Mouse (Mus musculus) bone marrow macrophage, adult 2 months (primary cell): ENCODE measurements at regions not wholly inside any gene's neighbourhood (a gene's known extent, or its start where the extent isn't known, plus 50 kb on each side); places are given as distances from the start of the nearest gene placed in this dataset.

Experiments
- H3K27ac ChIP-seq: 2 replicates; pipeline ENCODE4 v1.5.1; 2012; ENCODE audit warnings: low read depth, low read length; ENCODE audit not compliant: insufficient read depth
- H3K4me1 ChIP-seq: 2 replicates; pipeline ENCODE4 v1.6.1; 2012; ENCODE audit warnings: low read length; ENCODE audit not compliant: control insufficient read depth, insufficient read depth
- H3K4me3 ChIP-seq: 2 replicates; pipeline ENCODE4 v1.5.1; 2012; ENCODE audit warnings: mild to moderate bottlenecking, low read length, moderate library complexity; ENCODE audit not compliant: insufficient read depth
- CTCF ChIP-seq: IDR thresholded peaks from 2 replicates; pipeline ENCODE4 v1.5.1; 2012; ENCODE audit warnings: low read depth, mild to moderate bottlenecking, low read length, moderate library complexity
- POLR2A ChIP-seq: IDR thresholded peaks from 2 replicates; pipeline ENCODE4 v1.6.1; 2012; ENCODE audit warnings: mild to moderate bottlenecking, low read depth, low read length, borderline replicate concordance

DNA sequence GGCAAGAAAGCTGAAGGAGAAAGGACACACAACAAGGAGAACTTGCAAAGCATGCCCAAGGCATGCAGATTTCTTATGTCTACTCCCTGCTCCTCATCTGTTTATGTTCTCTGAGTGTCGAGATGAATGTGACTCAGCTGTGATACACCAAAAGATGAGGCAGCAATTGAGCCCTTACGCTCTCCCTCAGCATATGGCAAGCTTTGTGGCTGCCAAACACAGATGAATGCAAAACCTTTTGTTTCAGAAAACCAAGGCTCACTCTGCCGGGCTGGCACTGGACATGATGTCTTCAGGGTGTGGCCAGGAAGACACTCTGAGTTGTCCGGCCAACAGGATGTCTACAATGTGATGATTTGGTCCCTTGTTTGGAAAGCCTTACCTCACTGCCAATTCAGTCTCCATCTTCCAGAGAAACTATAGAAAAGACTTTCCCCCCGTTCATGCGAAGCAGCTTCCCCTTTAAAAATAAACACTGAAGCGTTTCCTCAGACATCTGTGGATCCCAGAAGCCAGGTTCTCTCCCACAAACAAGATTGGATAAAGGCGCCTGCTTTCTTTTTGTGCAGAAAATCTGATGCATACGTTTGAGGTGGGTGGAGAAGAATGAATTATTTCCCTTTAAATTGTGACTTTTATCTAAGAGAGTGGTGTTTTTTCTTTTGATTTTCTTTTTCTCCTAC is 171.5 kb downstream of the Tmx1 start:
- no peak for TF ChIP-seq CTCF
- no peak for TF ChIP-seq POLR2A
- H3K27ac ChIP-seq: no peak overlapping the region
- no peak overlapping the region for H3K4me3 ChIP-seq
- no peaks in the 10 kb centered on the region for H3K4me1 ChIP-seq

DNA sequence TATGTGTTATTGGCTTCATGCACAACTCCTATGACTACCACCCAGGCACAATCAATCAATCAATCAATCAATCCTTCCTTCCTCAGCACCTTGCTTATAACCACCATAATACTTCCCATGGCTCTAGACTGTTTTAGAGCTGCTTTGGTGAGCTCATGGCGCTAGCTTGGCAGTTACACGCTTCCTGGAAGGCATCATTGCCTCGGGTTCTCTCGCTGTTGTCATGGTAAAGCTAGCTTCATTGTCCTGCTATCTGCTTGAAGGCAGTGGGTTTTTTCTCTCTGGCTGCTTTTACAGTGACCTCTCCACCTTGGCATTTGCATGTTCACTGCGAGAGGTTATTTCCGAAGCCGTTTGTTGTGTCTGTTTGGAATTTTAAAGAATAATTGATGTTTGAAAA is 174.7 kb downstream of the Tmx1 start:
- Histone ChIP-seq H3K27ac (no peak overlapping the region), H3K4me1 (no peaks in the 10 kb centered on the region), H3K4me3 (no peak overlapping the region)
- TF ChIP-seq POLR2A (no peak), CTCF (no peak)

DNA sequence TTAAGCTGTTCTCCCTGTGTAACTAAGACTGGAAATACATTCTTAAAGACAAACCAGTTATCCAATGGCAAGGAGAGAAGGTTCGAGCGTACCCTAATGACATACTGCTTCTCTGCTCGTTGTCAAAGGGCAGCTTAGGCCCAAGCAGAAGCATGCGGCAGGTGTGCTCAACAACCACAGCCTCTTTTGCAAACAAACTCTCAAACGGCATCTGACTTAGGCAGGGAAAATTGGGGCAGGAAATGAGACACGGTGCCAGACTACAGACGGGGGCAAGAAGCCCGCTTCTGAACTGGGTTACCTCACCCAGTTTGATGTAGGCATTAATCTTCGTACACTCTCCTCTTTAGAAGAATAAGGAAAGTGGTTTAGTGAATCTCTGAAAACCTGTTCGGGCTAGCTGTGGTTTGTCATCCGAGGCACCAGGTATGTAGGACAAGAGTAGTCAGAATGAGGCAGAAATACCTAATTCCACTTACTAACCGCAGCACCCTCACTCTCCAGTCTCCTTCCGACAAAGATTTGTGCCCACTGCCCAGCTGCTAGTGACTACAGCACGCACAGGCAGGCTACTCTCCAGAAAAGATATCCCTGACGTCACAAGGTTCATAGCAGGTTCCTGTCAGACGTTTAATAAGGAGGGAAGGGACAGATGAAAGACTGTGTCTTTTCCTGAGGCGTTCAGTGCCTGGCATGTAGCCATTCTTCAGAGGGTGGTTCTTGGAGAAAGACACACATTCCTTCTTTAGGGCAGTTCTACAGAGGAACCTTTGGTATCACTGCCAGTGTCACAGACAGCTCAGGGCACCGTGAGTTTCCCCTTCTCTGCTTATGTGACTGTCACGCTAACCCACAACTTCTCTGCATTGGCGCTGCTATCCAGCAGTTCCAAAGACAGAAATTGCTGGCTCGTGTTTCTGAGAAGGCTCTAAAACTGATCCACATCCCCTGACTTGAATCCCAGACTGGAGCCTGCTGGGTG is 175.8 kb downstream of the Tmx1 start:
- Histone ChIP-seq H3K27ac (no peak overlapping the region), H3K4me1 (no peaks in the 10 kb centered on the region), H3K4me3 (no peak overlapping the region)
- TF ChIP-seq POLR2A: no peak
- no peak for TF ChIP-seq CTCF

DNA sequence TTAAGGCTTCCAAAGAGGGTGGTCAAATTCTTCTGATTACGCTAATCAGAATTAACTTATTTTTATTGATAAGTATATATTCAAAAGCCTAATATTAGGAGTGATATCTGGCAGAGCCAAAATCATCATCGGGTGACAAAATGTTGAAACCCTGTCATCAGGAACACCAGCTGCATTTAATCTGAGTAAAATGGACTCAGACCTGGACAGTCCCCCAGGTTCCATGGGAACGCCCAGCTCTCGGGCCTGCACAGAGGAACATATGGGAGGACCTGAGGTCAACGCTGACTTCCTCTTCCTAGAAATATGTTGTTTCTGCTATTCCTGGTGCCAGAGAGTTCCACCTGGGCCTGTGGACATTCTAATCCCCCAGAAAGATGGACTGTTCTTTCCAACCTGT is 176.5 kb downstream of the Tmx1 start:
- TF ChIP-seq CTCF (no peak), POLR2A (no peak)
- no peak overlapping the region for H3K4me3 ChIP-seq
- H3K4me1 ChIP-seq: no peaks in the 10 kb centered on the region
- H3K27ac ChIP-seq: no peak overlapping the region

DNA sequence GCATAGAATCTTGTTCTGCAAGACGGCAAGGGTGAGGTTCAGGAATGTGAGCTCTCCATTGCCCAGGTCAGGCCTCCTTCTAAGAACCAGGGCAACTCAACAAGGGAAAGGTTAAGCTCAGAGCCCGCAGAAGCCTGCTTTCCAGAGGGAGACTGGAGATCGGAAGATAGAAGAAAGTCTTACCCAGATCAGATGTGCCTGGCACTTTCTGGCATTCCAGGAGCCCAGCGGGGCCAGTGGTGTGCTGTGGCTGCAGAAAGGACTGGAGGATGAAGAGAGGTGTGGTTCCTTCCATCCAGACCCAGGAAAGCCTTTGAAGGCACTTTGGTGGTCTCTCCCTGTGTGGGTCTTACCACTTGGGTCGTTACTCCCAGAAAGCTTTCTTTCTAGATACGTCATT is 178.4 kb downstream of the Tmx1 start:
- Histone ChIP-seq H3K4me1 (no peaks in the 10 kb centered on the region), H3K27ac (no peak overlapping the region), H3K4me3 (no peak overlapping the region)
- TF ChIP-seq POLR2A (no peak), CTCF (no peak)

DNA sequence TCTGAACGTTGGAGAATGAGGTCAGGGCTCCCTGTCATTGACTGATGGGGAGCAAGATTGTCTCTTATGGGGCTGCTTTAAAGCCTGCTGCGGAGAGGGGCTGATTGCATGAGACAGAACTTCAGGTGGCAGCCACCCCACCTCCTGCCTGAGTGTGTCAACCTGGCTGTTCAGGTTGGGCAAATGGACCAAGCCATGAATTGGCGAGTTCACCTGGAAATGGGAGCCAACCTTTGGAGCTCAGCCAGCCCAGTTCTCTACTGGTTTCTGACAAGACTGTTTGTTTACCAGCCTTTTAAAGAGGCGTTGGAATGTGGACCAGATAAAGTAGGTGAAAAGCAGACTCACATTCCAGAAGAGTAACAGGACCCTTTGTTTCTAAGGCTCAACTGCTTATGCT is 180.3 kb downstream of the Tmx1 start:
- no peak for TF ChIP-seq POLR2A
- no peak for TF ChIP-seq CTCF
- Histone ChIP-seq H3K27ac (no peak overlapping the region), H3K4me3 (no peak overlapping the region), H3K4me1 (no peaks in the 10 kb centered on the region)

DNA sequence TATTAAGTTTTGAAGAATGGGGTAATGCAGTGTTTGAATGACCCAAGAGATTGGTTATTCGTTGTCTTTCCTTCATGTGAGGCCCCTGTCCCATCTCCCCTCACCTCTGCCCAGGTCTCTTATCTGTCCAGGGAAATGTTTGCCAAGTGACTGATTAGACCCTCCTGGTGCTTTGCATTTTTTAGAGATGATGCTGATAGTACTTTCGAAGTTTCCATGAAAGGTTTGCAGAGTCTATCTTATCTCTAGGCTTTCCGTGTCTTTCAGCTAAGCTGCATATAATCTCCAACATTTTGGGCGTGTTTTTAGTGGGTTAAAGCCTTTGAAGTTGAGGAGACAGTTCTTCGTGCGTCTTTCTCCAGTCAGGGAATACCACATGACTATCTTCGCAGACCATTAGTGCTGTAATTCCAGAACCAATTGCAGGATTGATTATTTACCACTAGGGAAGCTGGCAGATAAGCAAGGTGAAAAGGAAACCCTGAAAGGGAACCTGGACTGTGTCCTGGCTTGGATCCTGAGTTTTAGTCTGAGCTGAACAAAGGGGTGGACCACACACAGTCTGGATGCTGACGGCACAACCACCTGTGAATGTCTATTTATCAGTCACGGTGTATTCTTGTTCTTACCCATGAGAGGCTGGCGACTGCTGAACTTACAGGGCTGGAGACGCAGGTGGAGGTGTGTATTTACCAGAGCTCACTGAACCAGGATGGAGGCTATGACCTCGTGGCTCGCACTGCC is 180.9 kb downstream of the Tmx1 start:
- no peak overlapping the region for H3K27ac ChIP-seq
- H3K4me3 ChIP-seq: no peak overlapping the region
- TF ChIP-seq CTCF: no peak
- TF ChIP-seq POLR2A: no peak
- H3K4me1 ChIP-seq: no peaks in the 10 kb centered on the region

DNA sequence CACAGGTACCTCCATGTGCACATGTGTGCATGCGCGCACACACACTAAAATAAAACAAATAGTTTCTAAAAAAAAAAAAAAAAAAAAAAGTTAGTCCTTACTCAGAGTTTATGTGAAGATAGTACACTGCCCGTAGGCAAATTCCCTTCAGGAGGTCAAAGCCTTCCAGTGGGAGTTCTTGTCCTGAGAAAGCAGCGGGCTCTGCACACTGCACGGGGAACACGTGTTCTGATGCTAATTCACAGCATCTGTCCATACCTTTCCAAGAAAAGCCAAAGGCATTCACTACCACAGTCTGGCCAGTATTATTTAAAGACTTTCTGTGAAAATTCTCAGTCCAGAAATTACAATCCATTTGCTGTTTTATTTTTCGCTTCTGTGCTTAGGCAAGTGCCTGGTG is 183.1 kb downstream of the Tmx1 start:
- no peak overlapping the region for H3K27ac ChIP-seq
- no peaks in the 10 kb centered on the region for H3K4me1 ChIP-seq
- TF ChIP-seq CTCF (no peak), POLR2A (no peak)
- H3K4me3 ChIP-seq: no peak overlapping the region

DNA sequence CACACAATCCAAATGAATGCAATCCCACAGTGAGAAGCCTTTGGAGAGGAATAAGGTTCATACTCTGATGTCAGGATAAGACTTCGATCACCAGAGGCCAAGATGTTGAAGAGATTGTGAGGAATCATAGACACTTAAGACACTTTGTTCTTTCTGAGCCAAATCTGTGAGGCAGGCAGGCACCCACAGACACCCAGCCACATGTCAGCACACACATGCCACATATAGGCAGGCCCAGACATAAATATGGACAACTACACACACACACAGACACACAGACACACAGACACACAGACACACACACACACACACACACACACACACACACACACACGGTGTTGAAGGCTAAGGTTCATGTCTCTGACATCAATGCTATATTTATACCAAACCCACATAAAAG is 185.1 kb upstream of the Frmd6 start:
- no peak overlapping the region for H3K27ac ChIP-seq
- no peak overlapping the region for H3K4me3 ChIP-seq
- TF ChIP-seq CTCF (no peak), POLR2A (no peak)
- no peaks in the 10 kb centered on the region for H3K4me1 ChIP-seq

DNA sequence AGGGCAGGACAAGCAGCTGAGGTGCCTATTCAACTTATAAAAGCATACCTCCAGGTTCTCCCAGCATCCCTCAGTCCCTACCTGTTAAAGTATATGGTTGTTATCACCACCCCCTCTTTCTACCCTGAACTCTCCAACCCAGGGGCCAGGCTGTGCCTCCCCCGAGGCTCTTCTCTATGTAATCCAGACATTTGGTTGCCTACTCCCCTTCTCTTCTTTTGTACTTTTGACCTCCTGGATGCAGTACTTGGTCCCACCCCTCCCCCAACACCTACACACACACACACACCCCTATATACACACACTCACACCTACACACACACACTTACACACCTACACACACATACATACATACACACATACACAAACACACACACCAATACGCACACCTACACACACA is 180.4 kb upstream of the Frmd6 start:
- TF ChIP-seq POLR2A (no peak), CTCF (no peak)
- Histone ChIP-seq H3K4me1 (no peaks in the 10 kb centered on the region), H3K27ac (no peak overlapping the region), H3K4me3 (no peak overlapping the region)
